Mouse (Mus musculus) embryonic fibroblast, embryonic 13.5 days (primary cell): ENCODE measurements around the gene Qpctl. TPM values are rescaled to one million over a fixed set of nuclear protein-coding genes. Genes with fewer than 3 reads are reported as not detected.
A peak's percentile ranks its signal among the peaks of the same experiment; 100 is the strongest.

Experiments used
- H3K27ac ChIP-seq: 2 replicates; pipeline ENCODE4 v1.5.1; 2012; ENCODE audit warnings: low read length, control low read depth, inconsistent platforms; ENCODE audit not compliant: insufficient read depth
- H3K4me1 ChIP-seq: 2 replicates; pipeline ENCODE4 v1.6.1; 2011; ENCODE audit warnings: low read length; ENCODE audit not compliant: control insufficient read depth, insufficient read depth
- H3K4me3 ChIP-seq: 2 replicates; pipeline ENCODE4 v1.5.1; 2011; ENCODE audit warnings: mild to moderate bottlenecking, control low read depth, low read length; ENCODE audit not compliant: insufficient read depth
- CTCF ChIP-seq: IDR thresholded peaks from 2 replicates; pipeline ENCODE4 v1.5.1; 2011; ENCODE audit warnings: mild to moderate bottlenecking, control low read depth, low read length, moderate library complexity, borderline replicate concordance; ENCODE audit not compliant: insufficient read depth
- POLR2A ChIP-seq: IDR thresholded peaks from 2 replicates; pipeline ENCODE4 v1.6.1; 2011; ENCODE audit warnings: low read depth, mild to moderate bottlenecking, control low read depth, low read length, moderate library complexity
- polyA plus RNA-seq: library from polyadenylated mRNA; stranded (reverse); fragments of >200 nt; gene quantifications from 2 replicates; pipeline ENCODE4 v1.2.4, GENCODE M21; 2011; ENCODE audit warnings: low read depth; ENCODE audit not compliant: missing spikeins, insufficient read length

The Qpctl gene
- polyA plus RNA-seq, 1 experiment, result 16.3 TPM

- Histone ChIP-seq H3K4me1 (peaks cover 3% of the 10 kb centered on the region; the same call in 1 of the 2 replicates), H3K4me3 (peak overlapping the region; percentile 30; the same call in 1 of the 2 replicates), H3K27ac (peak overlapping the region; percentile 82)
- TF ChIP-seq POLR2A (no peak), CTCF (no peak)
These were observed 18.4 kb downstream of the Qpctl start for GRCm38 (mm10) chr7:19130657-19131056.

- H3K4me1 ChIP-seq, result peaks cover 3% of the 10 kb centered on the region; the same call in 1 of the 2 replicates
- no peak overlapping the region for H3K4me3 ChIP-seq
- no peak for TF ChIP-seq CTCF
- TF ChIP-seq POLR2A, result no peak
- H3K27ac ChIP-seq, result no peak overlapping the region
These were observed 19.7 kb downstream of the Qpctl start for GRCm38 (mm10) chr7:19129396-19129795.

GRCm38 (mm10) chr7:19127744-19128143 is 21.3 kb downstream of the Qpctl start:
- Histone ChIP-seq H3K4me3 (no peak overlapping the region), H3K27ac (no peak overlapping the region), H3K4me1 (peaks cover 3% of the 10 kb centered on the region; the same call in 1 of the 2 replicates)
- TF ChIP-seq POLR2A (no peak), CTCF (no peak)

GRCm38 (mm10) chr7:19124713-19125112 is 24.4 kb downstream of the Qpctl start:
- TF ChIP-seq POLR2A, result no peak
- TF ChIP-seq CTCF, result no peak
- no peak overlapping the region for H3K4me3 ChIP-seq
- H3K4me1 ChIP-seq, result no peaks in the 10 kb centered on the region; the same call in 1 of the 2 replicates
- H3K27ac ChIP-seq, result no peak overlapping the region

- Histone ChIP-seq H3K4me3 (no peak overlapping the region), H3K4me1 (no peaks in the 10 kb centered on the region; the same call in 1 of the 2 replicates)
These were observed 27.4 kb downstream of the Qpctl start for GRCm38 (mm10) chr7:19121686-19122085.

GRCm38 (mm10) chr7:19119631-19120429 is 29.3 kb downstream of the Qpctl start, which contains the start of gene Fbxo46:
Gene Fbxo46 (plus strand): TSS chr7:19119859.
- no peak within 1 kb of the TSS for H3K27ac ChIP-seq
- no peaks in the 10 kb centered on the region; the same call in 1 of the 2 replicates for H3K4me1 ChIP-seq
- peak within 1 kb of the TSS; percentile 97 for H3K4me3 ChIP-seq
- peak; percentile 86 for TF ChIP-seq POLR2A
- no peak for TF ChIP-seq CTCF

More at GRCm38 (mm10) chr7:19121686-19122085, 27.4 kb downstream of the Qpctl start:
- no peak overlapping the region for H3K27ac ChIP-seq
- TF ChIP-seq POLR2A (no peak), CTCF (no peak)

GRCm38 (mm10) chr7:19119083-19119482 is 30.0 kb downstream of the Qpctl start:
- no peak for TF ChIP-seq POLR2A
- TF ChIP-seq CTCF, result no peak
- H3K27ac ChIP-seq, result no peak overlapping the region
- H3K4me3 ChIP-seq, result no peak overlapping the region
- H3K4me1 ChIP-seq, result no peaks in the 10 kb centered on the region; the same call in 1 of the 2 replicates

GRCm38 (mm10) chr7:19118028-19118771 is 30.9 kb downstream of the Qpctl start, which contains the start of gene Gm4969:
Gene Gm4969 (minus strand): TSS chr7:19118368.
- TF ChIP-seq CTCF (no peak), POLR2A (no peak)
- Histone ChIP-seq H3K4me1 (no peaks in the 10 kb centered on the region; the same call in 1 of the 2 replicates), H3K4me3 (no peak within 1 kb of the TSS), H3K27ac (no peak within 1 kb of the TSS)

GRCm38 (mm10) chr7:19109565-19109964 is 39.5 kb downstream of the Qpctl start:
- TF ChIP-seq POLR2A (no peak), CTCF (no peak)
- Histone ChIP-seq H3K4me1 (no peaks in the 10 kb centered on the region), H3K27ac (no peak overlapping the region), H3K4me3 (no peak overlapping the region)

- no peak overlapping the region for H3K27ac ChIP-seq
- TF ChIP-seq POLR2A, result no peak
- no peak overlapping the region for H3K4me3 ChIP-seq
- no peaks in the 10 kb centered on the region for H3K4me1 ChIP-seq
These were observed 41.7 kb downstream of the Qpctl start for GRCm38 (mm10) chr7:19107436-19107835.
